Mouse (Mus musculus): ENCODE measurements around the gene Pstpip1. TPM values are rescaled to one million over a fixed set of nuclear protein-coding genes. Genes with fewer than 3 reads are reported as not detected.

The Pstpip1 gene
- polyA plus RNA-seq, 1 experiment from 2014 or later: 1.4 TPM

- H3K4me3 ChIP-seq: no peak overlapping the region
- H3K36me3 ChIP-seq: peaks cover 58% of the 10 kb centered on the region
- no peak overlapping the region for H3K9ac ChIP-seq
- 0 out of 2 replicates have a peak, but pooled peaks cover 3% of the 10 kb centered on the region for H3K27me3 ChIP-seq (replicated peaks)
- no peak overlapping the region for H3K4me2 ChIP-seq
- 73% methylated on average over 9 of the region's 9 CpGs for WGBS
- H3K27ac ChIP-seq (replicated peaks): no peak overlapping the region
- H3K9me3 ChIP-seq: no peaks in the 10 kb centered on the region
- H3K4me1 ChIP-seq: peaks cover 63% of the 10 kb centered on the region
- no peak for ATAC-seq (ENCODE audit: extremely low read depth, insufficient number of reproducible peaks, low FRiP score, low TSS enrichment)
These were observed 38.6 kb downstream of the Pstpip1 start for GRCm38 (mm10) chr9:56128331-56128730.

- peaks cover 72% of the 10 kb centered on the region for H3K36me3 ChIP-seq
- 87% methylated on average over 3 of the region's 3 CpGs for WGBS
- peak overlapping the region; percentile 79 for H3K27ac ChIP-seq (replicated peaks)
- H3K4me2 ChIP-seq: no peak overlapping the region
- H3K4me3 ChIP-seq: no peak overlapping the region
- no peaks in the 10 kb centered on the region for H3K27me3 ChIP-seq (replicated peaks)
- H3K4me1 ChIP-seq: peaks cover 63% of the 10 kb centered on the region
- no peaks in the 10 kb centered on the region for H3K9me3 ChIP-seq
- no peak for ATAC-seq (ENCODE audit: extremely low read depth, insufficient number of reproducible peaks, low FRiP score, low TSS enrichment)
- no peak overlapping the region for H3K9ac ChIP-seq
These were observed 40.2 kb downstream of the Pstpip1 start for GRCm38 (mm10) chr9:56129951-56130350.

- Histone ChIP-seq H3K27ac (replicated peaks) (peak overlapping the region; percentile 79), H3K4me3 (no peak overlapping the region), H3K27me3 (replicated peaks) (no peaks in the 10 kb centered on the region), H3K4me2 (no peak overlapping the region), H3K4me1 (peaks cover 64% of the 10 kb centered on the region), H3K36me3 (peaks cover 78% of the 10 kb centered on the region), H3K9ac (no peak overlapping the region), H3K9me3 (no peaks in the 10 kb centered on the region)
- no peak for ATAC-seq (ENCODE audit: extremely low read depth, insufficient number of reproducible peaks, low FRiP score, low TSS enrichment)
- WGBS: 29% methylated on average over 4 of the region's 4 CpGs
These were observed 40.8 kb downstream of the Pstpip1 start for GRCm38 (mm10) chr9:56130536-56130935.

GRCm38 (mm10) chr9:56131813-56132525, 42.2 kb downstream of the Pstpip1 start:
- peak overlapping the region; percentile 79 for H3K27ac ChIP-seq (replicated peaks)

GRCm38 (mm10) chr9:56133970-56134369, 44.2 kb downstream of the Pstpip1 start:
- Histone ChIP-seq H3K4me2 (no peak overlapping the region), H3K4me3 (no peak overlapping the region), H3K27ac (replicated peaks) (peak overlapping the region; percentile 60), H3K4me1 (peaks cover 58% of the 10 kb centered on the region), H3K9me3 (no peaks in the 10 kb centered on the region), H3K9ac (no peak overlapping the region), H3K27me3 (replicated peaks) (no peaks in the 10 kb centered on the region), H3K36me3 (peaks cover 87% of the 10 kb centered on the region)
- no peak for ATAC-seq (ENCODE audit: extremely low read depth, insufficient number of reproducible peaks, low FRiP score, low TSS enrichment)
- 51% methylated on average over 5 of the region's 5 CpGs for WGBS

More at GRCm38 (mm10) chr9:56131813-56132525, 42.2 kb downstream of the Pstpip1 start:
- H3K4me2 ChIP-seq: no peak overlapping the region
- H3K9me3 ChIP-seq: no peaks in the 10 kb centered on the region
- H3K4me1 ChIP-seq: peaks cover 62% of the 10 kb centered on the region
- no peak for ATAC-seq (ENCODE audit: extremely low read depth, insufficient number of reproducible peaks, low FRiP score, low TSS enrichment)
- H3K9ac ChIP-seq: no peak overlapping the region
- no peaks in the 10 kb centered on the region for H3K27me3 ChIP-seq (replicated peaks)
- 71% methylated on average over 10 of the region's 10 CpGs for WGBS
- H3K36me3 ChIP-seq: peaks cover 92% of the 10 kb centered on the region
- H3K4me3 ChIP-seq: no peak overlapping the region

- Histone ChIP-seq H3K4me2 (no peak overlapping the region), H3K27ac (replicated peaks) (peak overlapping the region; percentile 60), H3K9me3 (no peaks in the 10 kb centered on the region), H3K9ac (no peak overlapping the region), H3K4me1 (peaks cover 58% of the 10 kb centered on the region), H3K4me3 (no peak overlapping the region), H3K36me3 (peaks cover 85% of the 10 kb centered on the region), H3K27me3 (replicated peaks) (no peaks in the 10 kb centered on the region)
- WGBS: 66% methylated on average over 4 of the region's 4 CpGs
- ATAC-seq (ENCODE audit: extremely low read depth, insufficient number of reproducible peaks, low FRiP score, low TSS enrichment): no peak
These were observed 44.9 kb downstream of the Pstpip1 start for GRCm38 (mm10) chr9:56134614-56135013.

- H3K9me3 ChIP-seq: no peaks in the 10 kb centered on the region
- no peak for ATAC-seq (ENCODE audit: extremely low read depth, insufficient number of reproducible peaks, low FRiP score, low TSS enrichment)
- H3K4me2 ChIP-seq: no peak overlapping the region
- no peak overlapping the region for H3K4me3 ChIP-seq
- peaks cover 85% of the 10 kb centered on the region for H3K36me3 ChIP-seq
- WGBS: 81% methylated on average over 4 of the region's 4 CpGs
- H3K4me1 ChIP-seq: peaks cover 53% of the 10 kb centered on the region
- H3K9ac ChIP-seq: no peak overlapping the region
- H3K27me3 ChIP-seq (replicated peaks): no peaks in the 10 kb centered on the region
- no peak overlapping the region for H3K27ac ChIP-seq (replicated peaks)
These were observed 45.9 kb downstream of the Pstpip1 start for GRCm38 (mm10) chr9:56135590-56136197.

- Histone ChIP-seq H3K4me2 (no peak overlapping the region), H3K36me3 (peaks cover 86% of the 10 kb centered on the region), H3K27me3 (replicated peaks) (no peaks in the 10 kb centered on the region), H3K9me3 (no peaks in the 10 kb centered on the region), H3K4me3 (no peak overlapping the region), H3K9ac (no peak overlapping the region), H3K27ac (replicated peaks) (no peak overlapping the region; the same call in 1 of the 2 replicates), H3K4me1 (peaks cover 14% of the 10 kb centered on the region; the same call in 1 of the 2 replicates)
- no peak for ATAC-seq (ENCODE audit: extremely low read depth, insufficient number of reproducible peaks, low FRiP score, low TSS enrichment)
- WGBS: 73% methylated on average over 9 of the region's 9 CpGs
These were observed 52.0 kb downstream of the Pstpip1 start for GRCm38 (mm10) chr9:56141776-56142175.

GRCm38 (mm10) chr9:56144366-56145003, 54.7 kb downstream of the Pstpip1 start:
- no peak overlapping the region for H3K9ac ChIP-seq

GRCm38 (mm10) chr9:56146326-56146923, 56.7 kb downstream of the Pstpip1 start:
- 88% methylated on average over 16 of the region's 16 CpGs for WGBS

More at GRCm38 (mm10) chr9:56144366-56145003, 54.7 kb downstream of the Pstpip1 start:
- H3K9me3 ChIP-seq: no peaks in the 10 kb centered on the region
- ATAC-seq (ENCODE audit: extremely low read depth, insufficient number of reproducible peaks, low FRiP score, low TSS enrichment): no peak
- no peak overlapping the region for H3K27ac ChIP-seq (replicated peaks)
- H3K36me3 ChIP-seq: peaks cover 72% of the 10 kb centered on the region
- no peak overlapping the region for H3K4me3 ChIP-seq
- 89% methylated on average over 7 of the region's 7 CpGs for WGBS
- H3K4me1 ChIP-seq: peaks cover 37% of the 10 kb centered on the region
- H3K27me3 ChIP-seq (replicated peaks): no peaks in the 10 kb centered on the region
- H3K4me2 ChIP-seq: no peak overlapping the region

More at GRCm38 (mm10) chr9:56146326-56146923, 56.7 kb downstream of the Pstpip1 start:
- H3K4me1 ChIP-seq: peaks cover 29% of the 10 kb centered on the region
- no peak for ATAC-seq (ENCODE audit: extremely low read depth, insufficient number of reproducible peaks, low FRiP score, low TSS enrichment)
- no peak overlapping the region for H3K27ac ChIP-seq (replicated peaks)
- peaks cover 65% of the 10 kb centered on the region for H3K36me3 ChIP-seq
- H3K9me3 ChIP-seq: no peaks in the 10 kb centered on the region
- no peak overlapping the region for H3K4me2 ChIP-seq
- H3K4me3 ChIP-seq: no peak overlapping the region
- H3K27me3 ChIP-seq (replicated peaks): no peaks in the 10 kb centered on the region
- no peak overlapping the region for H3K9ac ChIP-seq

Measured in heart, embryonic 13.5 days (tissue).